Mouse (Mus musculus): ENCODE results near the gene Cntf. TPM values are rescaled to one million over a fixed set of nuclear protein-coding genes. Genes with fewer than 3 reads are reported as not detected.
"Not testable (repeated sequence)": the region's sequence is repeated elsewhere in the genome, so short reads cannot be mapped to it uniquely, and the experiment has no call there.

Gene Cntf
- total RNA-seq, 2 experiments from 2014 or later, result 2.9 to 3.5 TPM

GRCm38 (mm10) chr19:12762212-12763130 is 3.0 kb downstream of the Cntf start:
- DNase-seq, result no peak

GRCm38 (mm10) chr19:12759656-12760055 is 5.8 kb downstream of the Cntf start:
- DNase-seq, result peak; percentile 78

GRCm38 (mm10) chr19:12758936-12759478 is 6.4 kb downstream of the Cntf start:
- DNase-seq, result no peak

- peak; percentile 23 for DNase-seq
These were observed 9.1 kb downstream of the Cntf start for GRCm38 (mm10) chr19:12756286-12756685.

- no peak for DNase-seq
These were observed 33.5 kb downstream of the Cntf start for GRCm38 (mm10) chr19:12731950-12732349.

- no peak for DNase-seq
These were observed 34.4 kb downstream of the Cntf start for GRCm38 (mm10) chr19:12731036-12731435.

- no peak for DNase-seq
These were observed 39.6 kb downstream of the Cntf start for GRCm38 (mm10) chr19:12725851-12726250.

GRCm38 (mm10) chr19:12722308-12722707 is 43.1 kb downstream of the Cntf start:
- peak; percentile 65 for DNase-seq

GRCm38 (mm10) chr19:12721596-12721995 is 43.8 kb downstream of the Cntf start:
- not testable (repeated sequence) for DNase-seq

- not testable (repeated sequence) for DNase-seq
These were observed 44.5 kb downstream of the Cntf start for GRCm38 (mm10) chr19:12720919-12721318.

- no peak for DNase-seq
These were observed 45.0 kb downstream of the Cntf start for GRCm38 (mm10) chr19:12720463-12720862.

- DNase-seq, result no peak
These were observed 46.2 kb downstream of the Cntf start for GRCm38 (mm10) chr19:12719189-12719588.

Other genes starting within 250 kb of the Cntf start
- gene Fam111a, start 219.9 kb downstream of the Cntf start, total RNA-seq (2021), result 10 to 100 TPM; 11.9 to 14.8 TPM
- gene Gm4952, start 165.7 kb downstream of the Cntf start, total RNA-seq (2021), result 10 to 100 TPM; 20.3 to 53.3 TPM
- 1 to 10 TPM; 4.0 to 6.2 TPM for gene Glyat, start 132.3 kb downstream of the Cntf start, total RNA-seq (2021)
- not detected for gene Olfr1442, start 95.2 kb downstream of the Cntf start, total RNA-seq (2021)
- not detected for gene Olfr1443, start 87.5 kb downstream of the Cntf start, total RNA-seq (2021)
- 1 to 10 TPM; 3.3 to 5.8 TPM for gene Keg1, start 69.8 kb downstream of the Cntf start, total RNA-seq (2021)
- 10 to 100 TPM; 80.6 to 86.3 TPM for gene Zfp91, start 30.5 kb upstream of the Cntf start, total RNA-seq (2021)
- gene Lpxn, start 30.6 kb upstream of the Cntf start, total RNA-seq (2021), result 1 to 10 TPM; 2.0 to 2.1 TPM
- not detected for gene Gm5244, start 81.0 kb upstream of the Cntf start, total RNA-seq (2021)
- gene Olfr1444, start 91.7 kb upstream of the Cntf start, total RNA-seq (2021), result not detected
- not detected for gene Olfr1445, start 118.2 kb upstream of the Cntf start, total RNA-seq (2021)
- not detected for gene Olfr1446, start 127.9 kb upstream of the Cntf start, total RNA-seq (2021)
- not detected for gene Olfr1447, start 138.1 kb upstream of the Cntf start, total RNA-seq (2021)
- not detected for gene Olfr1448, start 158.8 kb upstream of the Cntf start, total RNA-seq (2021)
- not detected for gene Olfr1449, start 165.2 kb upstream of the Cntf start, total RNA-seq (2021)
- not detected for gene Olfr1450, start 184.6 kb upstream of the Cntf start, total RNA-seq (2021)
- gene Olfr1451, start 229.4 kb upstream of the Cntf start, total RNA-seq (2021), result not detected

Data from adrenal gland, postnatal 10 days (tissue).